Mouse (Mus musculus): ENCODE measurements around the gene Cep41.

- TF ChIP-seq CTCF (IDR thresholded peaks at IDR 0.05; ENCODE audit: borderline replicate concordance, extremely low read depth, insufficient read depth, insufficient read length) (no peak), POLR2A (IDR thresholded peaks at IDR 0.05; ENCODE audit: borderline replicate concordance, extremely low read depth, insufficient read depth, insufficient read length, poor library complexity, severe bottlenecking) (no peak)
Observed at GRCm38 (mm10) chr6:30636186-30636842, 57.2 kb downstream of the Cep41 start.
